Mouse (Mus musculus) cortical plate, adult 2 months (tissue): ENCODE data around the gene Uckl1.

Experiments
- CTCF ChIP-seq: fragments of 200-500 bp; IDR thresholded peaks from 2 replicates; pipeline ENCODE4 v1.5.1; 2011; ENCODE audit warnings: mild to moderate bottlenecking, control low read depth, low read length; ENCODE audit not compliant: insufficient read depth; ENCODE audit errors: extremely low read depth
- POLR2A ChIP-seq: fragments of 200-500 bp; IDR thresholded peaks from 2 replicates; pipeline ENCODE4 v1.6.1; 2011; ENCODE audit warnings: mild to moderate bottlenecking, low read length, control low read depth; ENCODE audit not compliant: insufficient read depth; ENCODE audit errors: extremely low read depth

- TF ChIP-seq POLR2A (no peak), CTCF (no peak)
Observed at GRCm38 (mm10) chr2:181546142-181546541, 38.5 kb downstream of the Uckl1 start.
